Mouse (Mus musculus): ENCODE results near the gene Sohlh1.

DNA sequence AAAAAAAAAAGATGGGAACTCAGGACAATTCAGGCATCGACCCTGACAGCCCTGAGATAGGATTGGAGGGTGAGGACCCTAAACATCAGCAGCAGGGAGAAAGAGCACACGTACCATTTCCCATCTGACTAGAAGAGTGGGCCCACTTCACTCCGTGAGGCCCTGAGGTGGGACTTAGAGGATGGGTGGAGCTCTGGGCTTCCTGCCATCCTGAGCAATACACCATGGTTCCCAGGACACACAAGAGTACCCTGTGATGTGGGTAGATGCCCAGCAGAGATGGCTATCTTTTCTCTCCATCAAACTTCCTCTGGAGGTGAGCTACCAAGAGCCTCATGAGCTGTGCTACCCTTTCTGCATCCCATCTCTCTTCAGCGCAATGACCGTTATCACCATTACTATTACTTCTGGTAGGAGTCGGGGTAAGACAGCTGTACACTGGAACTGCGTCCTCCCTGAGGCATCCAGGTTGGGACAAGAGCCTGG lies 30.2 kb upstream of the Sohlh1 start:
- TF ChIP-seq CTCF (IDR thresholded peaks at IDR 0.05; ENCODE audit: insufficient read depth, low read length) (no peak), POLR2A (IDR thresholded peaks at IDR 0.05; ENCODE audit: borderline replicate concordance, extremely low read depth, low read depth, low read length) (no peak)

Data from lung, adult 2 months (tissue).